Mouse (Mus musculus) heart, postnatal 14 days (tissue): ENCODE measurements at regions not wholly inside any gene's neighbourhood (a gene's known extent, or its start where the extent isn't known, plus 50 kb on each side); places are given as distances from the start of the nearest gene placed in this dataset.
A peak's percentile ranks its signal among the peaks of the same experiment; 100 is the strongest.

ENCODE experiments used
- DNase-seq, 2 experiments: peaks; one replicate each; pipeline ENCODE4 v3.0.0; 2021 to 2022
- intact Hi-C: fragments of 180-260 bp; cut with DNase I; formaldehyde crosslinking; loops from one replicate; pipeline ENCODE4 v1.15.1; 2025

GRCm38 (mm10) chr11:42067788-42068187 lies 67.1 kb upstream of the Gabrg2 start:
- DNase-seq = peak; percentile 6 to 28
- intact Hi-C loops = loop anchor here (5.0 to 10.0 kb wide), 4 partner anchors 635 to 1293 kb away; no protein-coding TSS in a partner anchor

- no peak for DNase-seq
- intact Hi-C loops = no loop called here
Measured at GRCm38 (mm10) chr11:42051567-42051966, 50.9 kb upstream of the Gabrg2 start.
